Mouse (Mus musculus) megakaryocyte-erythroid progenitor cell, adult 5-6 weeks (primary cell): ENCODE data around the gene Tmub1. TPM values are rescaled to one million over a fixed set of nuclear protein-coding genes. Genes with fewer than 3 reads are reported as not detected.
"Not testable (repeated sequence)": the region's sequence is repeated elsewhere in the genome, so short reads cannot be mapped to it uniquely, and the experiment has no call there.

ENCODE experiments used
- ATAC-seq: replicated peaks from 2 replicates; pipeline ENCODE4 v1.8.0; 2016; ENCODE audit warnings: mild to moderate bottlenecking, inconsistent platforms; ENCODE audit not compliant: severe bottlenecking, poor library complexity, low FRiP score, low TSS enrichment
- total RNA-seq, 2 experiments: library from RNA; stranded (forward) in 1 of 2; stranded (reverse) in 1 of 2; fragments of 200-1000, 215-1000 nt in 1 of 2; fragments of >200 nt in 1 of 2; fragmentation: Nextera tagmentation in 1 of 2; gene quantifications; 2 replicates each; pipeline ENCODE4 v1.2.3; 2014 to 2017

The Tmub1 gene
- total RNA-seq, 2 experiments from 2014 or later, result 6.2 to 11.4 TPM

DNA sequence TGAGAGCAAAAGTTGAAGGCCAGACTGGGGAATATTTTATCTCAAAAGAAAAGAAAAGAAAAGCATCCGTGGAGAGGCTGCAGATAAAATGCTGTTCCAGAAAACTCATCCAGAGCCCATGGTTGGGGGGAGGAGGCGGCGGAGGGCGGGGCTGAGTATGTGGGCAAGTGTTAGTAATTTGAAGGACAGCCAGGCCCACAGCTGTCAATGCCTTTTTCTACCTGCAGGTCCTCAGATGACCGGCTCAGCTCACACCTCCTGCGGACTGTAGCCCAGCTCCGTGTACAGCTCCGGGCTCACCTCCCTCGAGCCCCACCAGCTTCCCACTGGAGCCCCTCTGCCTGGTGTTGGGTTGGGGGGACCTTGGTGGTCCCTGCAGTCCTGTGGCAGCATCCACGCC is 48.0 kb downstream of the Tmub1 start:
- no peak for ATAC-seq

DNA sequence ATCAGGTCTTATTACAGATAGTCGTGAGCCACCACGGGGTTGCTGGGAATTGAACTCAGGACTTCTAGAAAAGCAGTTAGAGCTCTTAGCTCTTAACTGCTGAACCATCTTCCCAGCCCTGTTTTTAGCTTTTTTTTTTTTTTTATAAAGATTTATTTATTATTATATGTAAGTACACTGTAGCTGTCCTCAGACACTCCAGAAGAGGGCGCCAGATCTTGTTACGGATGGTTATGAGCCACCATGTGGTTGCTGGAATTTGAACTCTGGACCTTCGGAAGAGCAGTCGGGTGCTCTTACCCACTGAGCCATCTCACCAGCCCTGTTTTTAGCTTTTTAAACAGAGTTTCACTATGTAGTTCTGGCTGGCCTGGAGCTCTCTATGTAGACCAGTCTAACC is 51.4 kb downstream of the Tmub1 start:
- ATAC-seq, result not testable (repeated sequence)

Other genes with a start within 250 kb of the Tmub1 start
- 1.2 TPM in 1 of 2 replicates, not detected in the other for gene Kcnh2, start 96.2 kb downstream of the Tmub1 start, total RNA-seq (2014; fragmentation: Nextera tagmentation)
- not detected in 2 replicates for gene Kcnh2, start 96.2 kb downstream of the Tmub1 start, total RNA-seq (2017)
- not detected in 2 replicates for gene Nos3, start 83.0 kb downstream of the Tmub1 start, total RNA-seq (2014; fragmentation: Nextera tagmentation)
- 0.23 TPM in 1 of 2 replicates, not detected in the other for gene Nos3, start 83.0 kb downstream of the Tmub1 start, total RNA-seq (2017)
- gene Atg9b, start 55.7 kb downstream of the Tmub1 start, total RNA-seq (2014; fragmentation: Nextera tagmentation), result 1.9 and 5.2 TPM in 2 replicates
- gene Atg9b, start 55.7 kb downstream of the Tmub1 start, total RNA-seq (2017), result 1.1 and 7.3 TPM in 2 replicates
- gene Abcb8, start 54.2 kb downstream of the Tmub1 start, total RNA-seq (2014; fragmentation: Nextera tagmentation), result 59.4 and 83.4 TPM in 2 replicates
- gene Abcb8, start 54.2 kb downstream of the Tmub1 start, total RNA-seq (2017), result 8.3 and 24.8 TPM in 2 replicates
- gene Asic3, start 34.5 kb downstream of the Tmub1 start, total RNA-seq (2014; fragmentation: Nextera tagmentation), result 1.4 TPM in 1 of 2 replicates, not detected in the other
- not detected in 2 replicates for gene Asic3, start 34.5 kb downstream of the Tmub1 start, total RNA-seq (2017)
- 25.5 and 31.7 TPM in 2 replicates for gene Cdk5, start 24.3 kb downstream of the Tmub1 start, total RNA-seq (2014; fragmentation: Nextera tagmentation)
- gene Cdk5, start 24.3 kb downstream of the Tmub1 start, total RNA-seq (2017), result 15.0 and 26.5 TPM in 2 replicates
- 22.8 and 24.7 TPM in 2 replicates for gene Slc4a2, start 24.0 kb downstream of the Tmub1 start, total RNA-seq (2014; fragmentation: Nextera tagmentation)
- 15.5 and 16.4 TPM in 2 replicates for gene Slc4a2, start 24.0 kb downstream of the Tmub1 start, total RNA-seq (2017)
- gene Fastk, start 2.6 kb downstream of the Tmub1 start, total RNA-seq (2014; fragmentation: Nextera tagmentation), result 101 and 135 TPM in 2 replicates
- 14.1 and 30.4 TPM in 2 replicates for gene Fastk, start 2.6 kb downstream of the Tmub1 start, total RNA-seq (2017)
- 36.5 and 53.3 TPM in 2 replicates for gene Agap3, start 4.3 kb upstream of the Tmub1 start, total RNA-seq (2014; fragmentation: Nextera tagmentation)
- 21.7 and 33.3 TPM in 2 replicates for gene Agap3, start 4.3 kb upstream of the Tmub1 start, total RNA-seq (2017)
- gene Gbx1, start 79.3 kb upstream of the Tmub1 start, total RNA-seq (2014; fragmentation: Nextera tagmentation), result not detected in 2 replicates
- gene Gbx1, start 79.3 kb upstream of the Tmub1 start, total RNA-seq (2017), result not detected in 2 replicates
- not detected in 2 replicates for gene Asb10, start 93.1 kb upstream of the Tmub1 start, total RNA-seq (2014; fragmentation: Nextera tagmentation)
- gene Asb10, start 93.1 kb upstream of the Tmub1 start, total RNA-seq (2017), result not detected in 2 replicates
- gene 4931409K22Rik, start 109.0 kb upstream of the Tmub1 start, total RNA-seq (2014; fragmentation: Nextera tagmentation), result not detected in 2 replicates
- gene 4931409K22Rik, start 109.0 kb upstream of the Tmub1 start, total RNA-seq (2017), result not detected in 2 replicates
- gene Abcf2, start 129.6 kb upstream of the Tmub1 start, total RNA-seq (2014; fragmentation: Nextera tagmentation), result 70.2 and 80.7 TPM in 2 replicates
- gene Abcf2, start 129.6 kb upstream of the Tmub1 start, total RNA-seq (2017), result 122 and 164 TPM in 2 replicates
- 12.0 and 14.7 TPM in 2 replicates for gene Chpf2, start 138.9 kb upstream of the Tmub1 start, total RNA-seq (2014; fragmentation: Nextera tagmentation)
- 14.5 and 22.5 TPM in 2 replicates for gene Chpf2, start 138.9 kb upstream of the Tmub1 start, total RNA-seq (2017)
- not detected in 2 replicates for gene Smarcd3, start 176.6 kb upstream of the Tmub1 start, total RNA-seq (2014; fragmentation: Nextera tagmentation)
- not detected in 2 replicates for gene Smarcd3, start 176.6 kb upstream of the Tmub1 start, total RNA-seq (2017)
- 18.4 and 22.4 TPM in 2 replicates for gene Nub1, start 237.7 kb upstream of the Tmub1 start, total RNA-seq (2014; fragmentation: Nextera tagmentation)
- 24.3 and 40.1 TPM in 2 replicates for gene Nub1, start 237.7 kb upstream of the Tmub1 start, total RNA-seq (2017)